In the genomic region with DNA sequence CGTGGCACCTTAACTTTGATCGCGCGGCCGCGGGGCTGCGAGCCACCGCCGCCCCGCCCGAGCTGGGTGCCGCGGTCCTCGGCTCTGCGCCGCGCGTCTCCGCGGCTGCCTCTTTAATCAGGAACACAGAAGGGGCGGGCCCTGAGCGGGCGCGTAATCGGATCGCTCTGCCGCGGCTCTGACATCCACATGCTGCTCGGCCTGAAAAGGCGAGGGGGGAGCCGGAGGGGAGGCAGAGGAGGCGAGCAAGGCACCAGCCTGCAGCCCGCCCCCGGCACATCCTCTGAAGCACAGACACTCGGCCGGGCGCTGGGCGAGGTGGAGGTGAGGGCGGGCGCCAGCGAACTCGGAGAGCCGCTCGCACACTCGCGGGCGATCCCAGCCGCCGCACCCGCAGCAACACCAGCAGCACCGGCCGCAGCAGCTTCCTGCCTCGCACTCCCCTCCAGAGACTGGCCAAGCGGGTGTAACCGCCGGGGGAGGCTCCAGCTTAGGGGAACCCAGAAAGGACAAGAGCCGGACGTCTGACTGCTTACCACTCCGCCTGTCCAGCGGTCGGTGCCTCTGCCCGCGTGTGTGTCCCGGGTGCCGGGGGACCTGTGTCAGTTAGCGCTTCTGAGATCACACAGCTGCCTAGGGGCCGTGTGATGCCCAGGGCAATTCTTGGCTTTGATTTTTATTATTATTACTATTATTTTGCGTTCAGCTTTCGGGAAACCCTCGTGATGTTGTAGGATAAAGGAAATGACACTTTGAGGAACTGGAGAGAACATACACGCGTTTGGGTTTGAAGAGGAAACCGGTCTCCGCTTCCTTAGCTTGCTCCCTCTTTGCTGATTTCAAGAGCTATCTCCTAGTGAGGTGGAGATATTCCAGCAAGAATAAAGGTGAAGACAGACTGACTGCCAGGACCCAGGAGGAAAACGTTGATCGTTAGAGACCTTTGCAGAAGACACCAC, we compare ENCODE assay signal across 8 mouse cellular contexts. TPM values are rescaled to one million over a fixed set of nuclear protein-coding genes. Genes with fewer than 3 reads are reported as not detected.
DNase-seq lines count a peak whose midpoint lies in the region; ATAC-seq and TF ChIP-seq lines count a peak whose summit lies in the region.

A gene (plus strand): TSS at position 128 of the 959 bp plus-strand sequence.

- WGBS in lung, postnatal 0 days = under 1% methylated on average over 60 of the region's 76 CpGs
- 1% methylated on average over 76 of the region's 76 CpGs for WGBS in thymus, adult 2 months

- H3K9me3 ChIP-seq in lung, postnatal 0 days (ENCODE audit: low read length) = no peaks in the 10 kb centered on the region

- peak within 1 kb of the TSS; percentile 76 for H3K4me3 ChIP-seq in lung, postnatal 0 days (ENCODE audit: low read depth, low read length)
- H3K4me3 ChIP-seq in thymus, adult 2 months (ENCODE audit: control insufficient read depth, insufficient read depth, low read length) = peak within 1 kb of the TSS; percentile 20

- H3K36me3 ChIP-seq in lung, postnatal 0 days (ENCODE audit: insufficient read depth, low read length) = no peaks in the 10 kb centered on the region
- H3K36me3 ChIP-seq in thymus, adult 2 months (ENCODE audit: control insufficient read depth, insufficient read depth, low read length) = no peaks in the 10 kb centered on the region

- no peaks in the 10 kb centered on the region for H3K27me3 ChIP-seq in lung, postnatal 0 days (replicated peaks; ENCODE audit: insufficient read depth, low read length)
- peaks cover 10% of the 10 kb centered on the region; the same call in 1 of the 2 replicates for H3K27me3 ChIP-seq in thymus, adult 2 months (ENCODE audit: control insufficient read depth, insufficient read depth, low read length)

- no peak for TF ChIP-seq EP300 in lung, postnatal 0 days (IDR thresholded peaks at IDR 0.05)

- DNase-seq in Muller cell, postnatal 12 days (ENCODE audit: inconsistent ontology term) = peak; percentile 85
- peak; percentile 64 for DNase-seq in cerebellum, adult 9-10 months
- DNase-seq in frontal cortex, postnatal 10 days (ENCODE audit: low spot score in 2 of 2) = peak; percentile 67 to 80
- peak; percentile 88 for DNase-seq in layer of hippocampus, adult 9-11 months
- DNase-seq in lung, postnatal 0 days (ENCODE audit: low spot score) = peak; percentile 93
- peak; percentile 54 for DNase-seq in ovary, postnatal 10 days (ENCODE audit: low spot score)
- peak; percentile 46 for DNase-seq in thymus, adult 2 months

- TF ChIP-seq CTCF in lung, postnatal 0 days (IDR thresholded peaks at IDR 0.05) = no peak; the same call in 1 of the 2 replicates
- no peak for TF ChIP-seq CTCF in thymus, adult 2 months (IDR thresholded peaks at IDR 0.05; ENCODE audit: borderline replicate concordance, control insufficient read depth, extremely low read depth, insufficient read depth, low read length, poor library complexity)

- peak within 1 kb of the TSS; percentile 84 for H3K27ac ChIP-seq in lung, postnatal 0 days (ENCODE audit: low read length)
- H3K27ac ChIP-seq in thymus, adult 2 months (ENCODE audit: control insufficient read depth, insufficient read depth, low read length) = no peak within 1 kb of the TSS

- H3K9ac ChIP-seq in lung, postnatal 0 days (replicated peaks; ENCODE audit: low read depth) = peak within 1 kb of the TSS; percentile 66

- peak within 1 kb of the TSS; percentile 98 for H3K4me2 ChIP-seq in lung, postnatal 0 days (replicated peaks; ENCODE audit: low read depth, low read length)

- peaks cover 5% of the 10 kb centered on the region; the same call in 1 of the 2 replicates for H3K4me1 ChIP-seq in lung, postnatal 0 days (ENCODE audit: insufficient read depth, low read depth, low read length)
- H3K4me1 ChIP-seq in thymus, adult 2 months (replicated peaks; ENCODE audit: control insufficient read depth, insufficient read depth, low read length) = no peaks in the 10 kb centered on the region

- peak; percentile 34 to 56 for ATAC-seq in hematopoietic stem cell, adult 5-6 weeks (replicated peaks in 1 of 2; ENCODE audit: insufficient read depth in 1 of 2, low FRiP score in 2 of 2, low TSS enrichment in 1 of 2, low read depth in 1 of 2, poor library complexity in 2 of 2, severe bottlenecking in 2 of 2)
- ATAC-seq in lung, postnatal 0 days = peak; percentile 79

- TF ChIP-seq POLR2A in thymus, adult 2 months (IDR thresholded peaks at IDR 0.05; ENCODE audit: control insufficient read depth, extremely low read depth, insufficient read depth, low read length, poor library complexity) = no peak

RNA-seq across cellular contexts. Expression of the gene that starts here (rescaled TPM):
- 0.31 and 0.50 TPM in 2 replicates for total RNA-seq in hematopoietic stem cell, adult 5-6 weeks (2017)
- polyA plus RNA-seq in lung, postnatal 0 days (2015; fragmentation: Nextera tagmentation; extraction: Ambion mirVana) = 14.0 and 17.5 TPM in 2 replicates
- polyA plus RNA-seq in thymus, adult 2 months (2012; rRNA removed) = 5.4 and 5.7 TPM in 2 replicates

Comparison
In these comparisons a context has a peak if more than half of its experiments do, and no peak if none do; other contexts are left out.
1. Peak in ATAC-seq in hematopoietic stem cell, adult 5-6 weeks; RNA of the gene not detected or under 1 TPM.